Mouse (Mus musculus): ENCODE data around the gene Gm8113.
"Not testable (repeated sequence)": the region's sequence is repeated elsewhere in the genome, so short reads cannot be mapped to it uniquely, and the experiment has no call there.

GRCm38 (mm10) chr14:43953382-43953781 lies 28.2 kb downstream of the Gm8113 start:
- not testable (repeated sequence) for TF ChIP-seq POLR2A (IDR thresholded peaks at IDR 0.05; ENCODE audit: control insufficient read depth, low read depth, low read length); CTCF (IDR thresholded peaks at IDR 0.05; ENCODE audit: control insufficient read depth, insufficient read depth, insufficient replicate concordance, low read depth, low read length)

Data from testis, adult 2 months (tissue).